Mouse (Mus musculus) left cerebral cortex, postnatal 25 days (tissue): ENCODE data around the gene Drosha. TPM values are rescaled to one million over a fixed set of nuclear protein-coding genes. Genes with fewer than 3 reads are reported as not detected.

Source experiments
- DNase-seq, 2 experiments: peaks; one replicate each; pipeline ENCODE4 v3.0.0; 2022; ENCODE audit warnings: low spot score in 2 of 2, mixed read lengths in 1 of 2
- intact Hi-C: fragments of 180-260 bp; cut with DNase I; formaldehyde crosslinking; loops from one replicate; pipeline ENCODE4 v1.15.1; 2025
- total RNA-seq, 2 experiments: library from RNA; stranded (reverse); gene quantifications; 2 replicates each; pipeline ENCODE4 v1.2.3; 2021

Drosha gene
- total RNA-seq, 2 experiments from 2014 or later, result 86.4 to 87.3 TPM

DNA sequence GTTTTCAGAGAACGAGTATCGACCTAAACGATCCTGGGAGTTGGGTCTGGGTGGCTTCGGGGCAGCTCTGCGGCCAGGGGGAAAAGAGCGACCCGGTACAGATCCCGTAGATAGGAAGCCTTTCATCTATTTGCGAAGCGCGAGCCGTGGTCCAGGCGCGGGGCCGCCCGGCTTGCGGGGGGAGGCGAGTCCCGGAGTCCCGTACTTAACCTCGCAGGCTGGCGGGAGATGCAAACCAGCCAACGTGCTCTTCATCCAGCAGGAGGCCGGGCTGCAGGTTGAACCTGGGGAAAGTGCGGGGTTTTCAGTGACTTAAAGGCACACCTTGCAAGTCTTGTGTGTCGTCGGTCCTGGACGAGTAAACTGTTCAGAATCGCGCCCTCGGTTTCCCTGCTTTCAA is 350 bp downstream of the Drosha start:
- peak; percentile 35 to 39 for DNase-seq
- intact Hi-C loops, result no loop called here

DNA sequence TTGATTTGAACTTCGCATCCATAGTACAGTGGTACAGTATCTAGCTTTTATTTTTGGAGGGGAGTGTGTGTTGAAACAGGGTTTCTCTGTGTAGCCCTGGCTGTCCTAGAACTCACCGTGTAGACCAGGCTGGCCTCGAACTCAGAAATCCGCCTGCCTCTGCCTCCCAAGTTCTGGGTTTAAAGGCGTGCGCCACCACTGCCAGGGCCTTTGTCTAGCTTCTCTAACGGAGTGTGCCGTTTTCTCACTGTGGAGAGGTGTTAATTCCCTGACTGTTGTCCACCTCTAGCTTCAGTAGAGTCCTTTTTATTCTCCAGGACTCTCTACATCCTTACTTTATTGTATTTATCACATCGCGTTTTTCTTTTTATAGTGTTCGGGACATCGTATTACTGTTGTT is 793 bp downstream of the Drosha start:
- intact Hi-C loops, result no loop called here
- DNase-seq, result no peak

DNA sequence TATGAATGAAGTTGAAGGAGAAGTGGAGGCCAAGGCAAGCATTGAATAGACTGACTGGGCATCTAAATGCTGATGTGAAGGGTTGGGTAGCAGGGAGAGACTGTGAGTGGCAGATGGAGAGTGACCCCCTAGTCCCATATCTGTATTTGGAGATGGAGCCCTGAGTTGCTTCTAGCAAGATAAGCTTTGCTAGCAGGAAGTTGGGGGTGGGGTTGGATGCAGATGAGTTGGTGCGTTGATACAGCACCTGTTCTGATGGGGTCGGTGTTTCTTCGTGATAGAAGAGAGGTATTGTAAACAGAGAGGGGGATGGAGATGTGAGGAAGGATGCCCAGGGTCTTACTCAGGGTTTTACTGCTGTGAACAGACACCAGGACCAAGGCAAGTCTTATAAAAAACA is 5.3 kb downstream of the Drosha start:
- intact Hi-C loops, result no loop called here
- no peak for DNase-seq

DNA sequence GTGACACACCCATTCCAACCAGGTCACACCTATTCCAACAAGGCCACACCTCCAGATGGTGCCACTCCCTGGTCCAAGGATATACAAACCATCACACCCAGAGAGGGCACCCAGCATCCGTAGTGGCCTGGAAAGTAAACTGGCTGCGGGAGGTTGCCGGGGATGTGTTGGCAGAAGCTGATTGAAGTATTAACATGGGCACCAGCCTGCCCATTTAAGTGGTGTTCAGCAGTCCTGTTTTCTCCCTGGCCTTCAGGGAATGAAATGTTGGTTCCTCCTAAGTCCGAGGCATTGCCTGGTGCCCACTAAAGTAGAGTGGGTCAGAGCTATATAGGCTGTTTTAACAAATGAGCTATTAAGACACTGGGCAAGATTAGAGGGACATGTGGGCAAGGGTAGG is 8.0 kb downstream of the Drosha start:
- no peak for DNase-seq
- intact Hi-C loops, result no loop called here

DNA sequence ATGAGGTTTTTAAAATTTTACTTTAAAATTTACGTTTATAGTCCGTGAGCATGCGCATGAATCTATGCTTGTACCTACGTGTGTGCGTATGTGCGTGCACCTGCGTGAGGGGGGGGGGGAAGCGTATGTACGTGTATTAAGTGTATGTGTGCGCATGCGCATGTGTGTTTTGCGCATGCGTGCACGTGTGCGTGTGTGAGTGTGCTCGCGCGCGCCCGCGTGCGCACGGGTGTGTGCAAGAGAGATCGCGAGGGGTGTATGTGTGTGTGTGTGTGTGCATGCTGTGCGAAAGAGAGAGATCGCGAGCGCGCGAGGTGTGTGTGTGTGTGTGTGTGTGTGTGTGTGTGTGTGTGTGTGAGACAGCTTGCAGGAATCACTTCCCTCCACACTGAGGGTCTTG is 8.8 kb downstream of the Drosha start:
- intact Hi-C loops, result no loop called here

DNA sequence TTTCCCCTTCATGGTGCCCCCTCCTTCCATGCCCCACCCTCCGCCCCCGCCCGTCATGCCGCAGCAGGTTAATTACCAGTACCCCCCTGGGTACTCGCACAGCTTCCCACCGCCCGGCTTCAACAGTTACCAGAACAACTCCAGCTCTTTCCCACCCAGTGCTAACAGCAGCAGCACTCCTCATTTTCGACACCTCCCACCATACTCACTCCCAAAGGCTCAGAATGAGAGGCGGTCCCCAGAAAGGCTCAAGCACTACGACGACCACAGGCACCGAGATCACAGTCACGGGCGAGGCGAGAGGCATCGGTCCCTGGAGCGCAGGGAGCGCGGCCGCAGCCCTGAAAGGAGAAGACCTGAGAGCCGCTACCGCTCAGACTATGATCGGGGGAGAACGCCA is 9.6 kb downstream of the Drosha start:
- DNase-seq, result peak in 1 of 2 experiments; percentile 14
- intact Hi-C loops, result no loop called here

More for the DNA sequence above, 8.8 kb downstream of the Drosha start:
- DNase-seq, result no peak

DNA sequence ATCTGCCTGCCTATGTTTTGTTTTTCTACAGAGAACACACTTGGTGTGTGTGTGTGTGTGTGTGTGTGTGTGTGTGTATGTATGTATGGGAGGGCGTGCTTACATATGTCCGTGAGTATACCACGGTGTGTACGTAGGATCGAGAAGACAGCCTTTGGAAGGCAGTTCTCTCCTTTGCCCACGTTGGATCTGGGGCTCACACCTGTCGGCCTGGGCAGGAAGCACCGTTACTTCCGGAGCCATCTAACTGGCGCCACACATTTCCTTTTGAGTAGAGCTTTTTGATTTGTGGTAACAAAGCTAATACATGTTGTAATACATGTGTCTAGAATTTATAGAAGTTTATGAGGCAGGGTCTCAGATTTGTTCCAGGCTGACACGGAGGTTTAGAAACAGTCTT is 16.1 kb downstream of the Drosha start:
- no peak for DNase-seq
- intact Hi-C loops, result no loop called here

DNA sequence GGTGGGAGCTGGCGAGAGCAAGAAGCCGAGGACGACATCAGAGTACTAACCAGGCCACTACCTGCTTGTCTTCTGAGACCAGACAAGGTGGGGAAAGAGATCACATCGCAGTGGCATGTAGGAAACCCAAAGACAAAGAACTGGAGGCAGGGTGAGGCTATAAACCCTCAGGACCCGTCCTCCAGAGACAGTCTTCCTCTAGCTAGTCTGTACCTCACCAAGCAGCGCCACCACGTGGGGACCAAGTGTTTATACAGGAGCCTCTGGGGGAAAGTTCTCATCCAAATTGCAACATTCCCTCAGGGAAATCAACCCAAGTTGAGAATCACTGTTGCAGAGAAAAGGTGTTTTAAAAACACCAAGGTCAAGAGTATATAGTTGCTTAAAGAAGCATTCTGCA is 18.2 kb downstream of the Drosha start:
- no peak for DNase-seq
- intact Hi-C loops, result no loop called here

DNA sequence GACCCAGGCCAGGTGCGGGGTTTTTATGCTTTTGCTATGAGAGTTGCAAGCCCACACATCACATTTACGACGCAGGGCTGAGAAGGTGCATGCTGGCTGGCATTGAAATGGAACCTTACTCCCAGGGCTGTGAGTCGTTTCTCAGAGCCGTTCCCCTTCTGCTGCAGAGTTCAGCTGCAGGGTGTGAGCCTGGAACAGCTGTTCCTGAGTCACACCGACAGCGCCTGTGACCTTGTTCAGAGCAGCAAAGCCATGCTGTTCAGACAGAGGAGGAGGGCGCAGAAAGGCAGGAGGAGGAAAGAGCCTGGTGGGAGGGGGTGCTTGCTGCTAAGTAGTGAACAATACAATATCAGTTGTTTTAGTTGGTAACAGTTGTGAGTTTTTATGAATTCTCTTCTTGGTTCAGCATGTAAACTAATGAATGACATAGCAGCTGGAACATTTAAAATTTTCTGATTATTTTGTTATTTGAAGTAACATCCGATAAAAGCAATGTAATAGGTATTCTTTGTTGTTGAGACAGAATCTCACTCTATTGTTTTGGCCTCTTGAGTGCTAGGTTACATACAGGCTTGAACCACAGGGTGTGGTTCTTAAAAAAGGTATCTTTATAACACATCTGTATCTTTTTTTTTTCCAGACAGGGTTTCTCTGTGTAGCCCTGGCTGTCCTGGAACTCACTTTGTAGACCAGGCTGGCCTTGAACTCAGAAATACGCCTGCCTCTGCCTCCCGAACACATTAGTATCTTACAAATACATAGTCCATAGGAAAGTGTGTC is 23.8 kb downstream of the Drosha start:
- no peak for DNase-seq
- intact Hi-C loops, result no loop called here

DNA sequence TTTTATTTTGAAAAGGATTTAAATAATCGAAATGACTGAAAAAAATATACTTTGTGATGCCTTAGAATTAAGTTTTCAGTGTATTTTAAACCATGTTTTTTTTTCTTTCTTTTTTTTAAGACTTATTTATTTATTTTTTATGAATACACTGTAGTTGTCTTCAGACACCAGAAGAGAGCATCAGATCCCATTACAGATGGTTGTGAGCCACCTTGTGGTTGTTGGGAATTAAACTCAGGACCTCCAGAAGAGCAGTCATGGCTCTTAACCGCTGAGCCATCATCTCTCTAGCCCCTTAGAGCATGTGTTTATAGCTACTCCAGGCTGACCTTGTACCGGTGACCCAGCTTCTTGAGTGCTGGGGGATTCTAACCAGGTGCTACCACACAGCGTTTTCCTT is 24.8 kb downstream of the Drosha start:
- intact Hi-C loops, result no loop called here

DNA sequence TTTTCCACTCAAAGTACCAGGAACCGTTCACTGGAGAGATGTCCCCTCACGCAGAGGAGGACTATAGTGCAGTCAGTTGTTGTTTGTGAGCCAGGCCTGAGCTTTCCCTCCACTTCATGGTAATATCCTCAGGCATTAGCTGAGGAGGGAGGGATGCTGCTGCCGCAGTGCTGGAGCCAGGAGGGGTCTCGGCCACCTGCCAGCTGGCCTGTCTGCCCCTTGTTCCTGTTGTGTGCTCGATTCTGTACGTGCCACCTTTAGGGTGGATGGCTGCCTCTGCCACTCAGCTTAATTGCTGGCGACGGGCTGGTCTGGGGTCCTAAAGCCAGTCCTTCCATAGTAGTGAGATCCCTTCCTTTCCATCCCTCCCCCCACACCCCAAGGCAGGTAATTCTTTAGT is 28.9 kb downstream of the Drosha start:
- intact Hi-C loops, result no loop called here
- DNase-seq, result no peak

More for the DNA sequence above, 24.8 kb downstream of the Drosha start:
- DNase-seq, result peak in 1 of 2 experiments; percentile 28

DNA sequence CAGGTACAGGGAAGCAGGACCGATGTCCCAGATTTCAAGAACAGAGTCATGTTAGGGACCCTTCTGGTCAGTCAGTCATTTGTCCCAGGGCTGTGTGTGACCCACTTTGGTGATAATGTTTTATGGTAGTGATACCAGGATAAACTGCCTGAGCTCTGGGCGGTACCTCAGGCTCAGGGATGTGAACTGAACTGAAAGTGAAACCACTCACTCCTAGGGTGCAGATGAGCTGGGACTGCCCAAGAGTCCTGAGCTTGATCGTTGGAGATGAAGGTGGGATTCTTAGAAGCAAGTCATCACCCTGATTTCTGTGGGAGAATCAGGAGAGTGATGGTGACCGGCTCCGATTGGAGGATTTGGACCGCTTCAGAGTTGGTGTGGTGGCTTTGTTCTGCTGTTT is 32.2 kb downstream of the Drosha start:
- intact Hi-C loops, result no loop called here
- DNase-seq, result no peak

DNA sequence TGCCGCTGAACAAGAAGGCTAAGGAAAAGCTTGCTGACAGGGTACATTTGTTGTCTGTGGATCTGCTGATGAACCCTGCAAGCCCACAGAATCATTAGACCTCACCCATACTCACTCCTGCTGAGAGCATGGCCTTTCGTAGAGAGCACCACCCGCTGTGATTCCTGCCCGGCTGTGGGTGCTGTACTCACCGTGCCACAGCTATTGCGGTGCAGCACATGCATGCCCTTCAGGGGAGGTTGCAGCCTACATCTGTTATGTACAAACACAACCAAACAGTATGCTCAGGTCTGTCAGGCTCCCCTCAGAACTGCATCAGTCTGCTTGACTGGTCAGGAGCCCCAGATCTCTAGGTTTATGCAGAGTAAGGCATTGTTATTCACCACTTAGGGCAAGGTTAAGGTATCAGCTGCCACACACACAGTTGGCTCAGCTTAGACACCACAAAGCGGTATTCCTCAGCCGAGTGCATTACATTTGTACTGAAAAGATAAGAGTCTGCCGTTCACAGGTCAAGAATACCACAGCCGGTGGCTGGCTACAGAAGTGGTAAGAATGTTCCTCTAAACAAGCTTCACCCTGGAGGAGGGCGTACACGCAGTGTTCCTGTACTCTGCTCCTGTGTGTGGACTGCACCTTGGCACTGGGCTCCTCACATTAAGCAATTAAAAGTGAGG is 33.4 kb downstream of the Drosha start:
- intact Hi-C loops, result no loop called here
- no peak for DNase-seq

DNA sequence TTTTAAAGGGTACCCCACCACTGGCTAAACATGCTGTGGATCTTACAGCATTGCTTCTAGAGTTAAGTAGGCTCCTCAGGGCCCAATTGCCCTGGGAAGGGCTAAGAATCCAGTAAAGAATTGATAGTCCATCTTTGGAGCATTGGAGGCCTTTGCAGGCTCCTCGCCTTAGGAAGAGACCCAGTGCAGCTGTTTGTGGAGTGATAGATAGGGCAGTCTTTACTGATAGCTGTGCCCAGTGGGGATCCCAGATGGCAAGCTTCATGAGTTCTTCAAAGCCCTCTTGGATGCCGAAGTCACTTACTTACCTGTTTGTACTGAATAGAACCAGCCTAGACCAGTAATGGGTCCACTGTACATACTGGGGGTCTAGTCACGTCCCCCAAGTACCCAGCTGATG is 34.0 kb downstream of the Drosha start:
- no peak for DNase-seq
- intact Hi-C loops, result no loop called here

DNA sequence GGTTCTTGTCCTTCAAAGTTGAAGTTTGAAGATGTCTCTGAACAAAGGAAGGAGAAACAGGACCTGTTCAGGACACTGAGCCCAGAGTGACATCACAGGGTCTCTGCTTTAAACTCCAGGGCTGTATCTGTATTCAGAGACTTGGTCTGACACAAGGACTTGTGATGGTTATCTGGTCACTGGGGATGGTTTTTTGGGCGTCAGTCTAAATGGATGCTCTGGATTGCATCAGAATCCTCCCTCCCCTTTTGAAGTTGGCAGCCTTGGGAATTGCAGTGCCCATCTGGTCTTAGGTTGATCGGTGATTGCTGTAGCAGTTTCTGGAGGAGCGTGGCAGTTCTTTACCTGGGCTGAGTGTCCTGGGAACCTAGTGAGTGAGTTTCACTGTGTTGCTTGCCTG is 37.4 kb downstream of the Drosha start:
- intact Hi-C loops, result loop anchor here (5.0 kb wide), 1 partner anchor 1555 kb away; no protein-coding TSS in a partner anchor
- no peak for DNase-seq

DNA sequence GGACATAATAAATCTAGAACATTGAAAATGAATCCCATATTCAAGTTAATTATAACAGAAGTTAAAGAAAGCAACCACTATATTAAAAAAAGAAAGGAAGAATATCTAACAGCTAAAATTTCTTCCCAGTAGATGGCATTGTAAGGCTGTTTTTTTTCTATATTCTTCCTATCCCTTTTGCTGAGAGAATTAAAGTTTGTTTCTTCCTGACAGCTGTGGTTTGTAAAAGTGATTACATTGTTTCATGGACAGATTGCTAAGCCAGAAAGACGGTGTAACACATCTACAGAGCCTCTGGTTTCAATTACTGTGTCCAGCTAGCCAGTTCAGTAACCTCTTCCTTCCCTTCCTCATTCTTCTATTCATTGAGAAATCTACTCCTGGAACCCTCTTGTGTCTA is 39.1 kb downstream of the Drosha start:
- intact Hi-C loops, result loop anchor here (5.0 kb wide), 1 partner anchor 1554 kb away; no protein-coding TSS in a partner anchor
- DNase-seq, result no peak

DNA sequence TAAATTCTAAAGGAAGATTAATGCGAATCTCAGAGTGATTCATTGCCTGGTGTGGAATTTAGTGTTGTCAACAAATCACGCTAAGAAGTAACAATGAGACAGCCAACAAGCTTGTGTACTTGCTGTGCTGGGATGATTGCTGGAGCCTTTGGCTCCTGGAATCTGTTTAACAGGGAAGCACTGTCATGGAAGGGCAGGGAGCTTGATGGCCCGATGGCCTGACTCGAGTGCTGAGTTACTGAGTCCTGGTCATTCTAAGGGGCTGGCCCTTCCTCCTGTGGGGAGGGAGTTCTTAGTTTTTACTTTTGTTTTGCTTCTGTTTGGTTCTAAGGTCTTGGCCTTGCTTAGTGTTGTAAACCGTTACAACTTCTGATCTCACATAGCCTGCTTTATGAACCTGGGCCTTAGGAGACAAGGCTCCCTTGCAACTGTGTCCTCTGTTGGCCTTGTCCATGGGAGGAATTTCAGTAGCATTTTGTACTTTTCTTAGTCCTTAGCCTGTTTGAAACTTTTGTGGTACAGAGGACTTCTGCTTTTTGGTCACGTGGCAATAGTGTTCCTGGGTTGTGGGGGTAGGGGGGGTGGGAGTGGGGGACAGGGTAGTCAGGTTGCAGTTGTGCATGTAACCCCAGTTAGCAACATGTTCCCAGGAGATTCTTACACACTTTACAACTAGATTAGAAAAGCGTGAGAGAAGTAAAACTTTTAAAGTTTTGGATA is 41.1 kb downstream of the Drosha start:
- intact Hi-C loops, result no loop called here
- no peak for DNase-seq

DNA sequence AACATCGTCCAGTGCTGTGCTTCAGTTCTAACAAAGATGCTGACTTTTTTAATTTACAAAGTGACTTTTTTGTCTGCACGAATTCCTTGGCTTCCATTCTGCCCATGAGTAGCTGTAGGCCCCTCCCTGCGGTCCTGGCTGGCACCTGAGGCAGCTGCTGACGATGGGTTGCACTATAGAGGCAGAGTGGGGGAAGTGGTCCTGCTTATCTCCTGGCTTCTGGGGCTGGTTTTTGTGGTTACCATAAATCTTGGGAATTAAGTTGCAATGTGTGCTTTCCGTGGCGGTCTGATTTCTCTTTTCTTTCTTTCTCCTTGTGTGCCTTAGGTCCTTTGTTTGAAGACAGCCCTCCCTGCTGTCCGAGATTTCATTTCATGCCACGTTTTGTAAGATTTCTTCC is 42.7 kb downstream of the Drosha start:
- no peak for DNase-seq
- intact Hi-C loops, result no loop called here

DNA sequence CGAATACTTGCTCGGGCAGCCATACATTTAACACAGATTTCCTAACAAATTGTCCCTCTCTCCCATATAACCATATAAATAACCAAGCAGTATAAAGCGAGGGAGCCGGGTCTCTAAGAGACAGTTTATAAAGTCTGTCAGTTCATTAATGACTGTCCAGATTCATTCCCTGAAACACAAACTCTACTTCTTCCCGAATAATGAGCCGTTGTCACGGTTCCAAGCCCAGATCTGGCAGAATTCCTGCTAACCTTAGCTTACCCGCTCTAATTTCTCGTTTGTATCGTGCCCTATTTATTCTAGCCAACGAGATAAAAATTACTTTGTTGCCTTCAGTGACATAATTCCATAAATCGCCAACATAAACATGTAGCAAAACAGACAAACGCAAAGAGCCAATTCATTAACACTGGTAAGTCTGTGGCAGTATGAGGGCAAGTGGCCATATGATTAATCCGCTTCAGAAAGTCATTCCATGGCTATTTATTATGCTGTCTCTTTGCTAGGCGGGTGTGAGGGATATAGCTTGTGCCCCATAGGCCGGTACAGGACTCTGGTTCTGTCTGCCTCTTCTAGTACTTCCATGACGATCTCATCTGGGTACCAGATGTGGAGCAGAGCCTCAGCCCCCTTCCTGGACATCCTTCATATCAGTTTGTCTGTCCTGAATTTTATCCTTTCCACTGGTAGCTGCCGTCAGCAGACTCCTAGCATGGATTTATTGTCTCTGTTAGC is 51.0 kb downstream of the Drosha start:
- intact Hi-C loops, result loop anchor here (5.0 to 10.0 kb wide), 2 partner anchors 162 to 299 kb away; partner anchors contain the start of gene Cdh6
- peak in 1 of 2 experiments; percentile 37 for DNase-seq

DNA sequence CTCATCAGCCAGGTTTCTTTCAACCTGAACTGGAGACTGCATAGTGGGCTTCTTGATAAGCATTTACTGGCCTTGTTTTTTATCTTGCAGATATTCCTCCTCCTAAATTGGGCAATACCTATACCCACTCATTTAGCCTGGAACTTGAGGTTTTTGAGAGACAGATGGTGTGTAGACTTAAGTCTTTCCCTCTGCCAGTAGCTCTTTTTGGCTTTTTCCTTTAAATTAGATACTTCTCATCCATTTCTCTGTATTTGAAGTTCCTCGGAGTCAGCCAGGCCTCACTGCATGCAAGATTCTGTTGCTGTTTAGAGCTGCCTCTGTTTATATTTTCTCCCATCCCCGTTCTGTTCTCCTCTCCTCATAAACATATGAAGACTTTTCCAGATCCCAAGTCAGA is 51.7 kb downstream of the Drosha start:
- intact Hi-C loops, result loop anchor here (5.0 to 10.0 kb wide), 2 partner anchors 161 to 299 kb away; partner anchors contain the start of gene Cdh6
- peak in 1 of 2 experiments; percentile 66 for DNase-seq
